Mouse (Mus musculus) adrenal gland, adult 18-20 months (tissue): ENCODE data around the gene Slc22a18. TPM values are rescaled to one million over a fixed set of nuclear protein-coding genes. Genes with fewer than 3 reads are reported as not detected.

ENCODE experiments used
- total RNA-seq, 2 experiments: library from RNA; stranded (reverse); gene quantifications; 1 replicate in 1 of 2; 2 replicates in 1 of 2; pipeline ENCODE4 v1.2.3; 2021

Gene Slc22a18
- total RNA-seq, 2 experiments from 2014 or later: 1.9 to 6.7 TPM

Other genes with a start within 250 kb of the Slc22a18 start
- gene Cdkn1c, start 12.7 kb upstream of the Slc22a18 start, total RNA-seq: 100 to 1,000 TPM; 153 to 767 TPM
- gene Phlda2, start 29.4 kb downstream of the Slc22a18 start, total RNA-seq: 1 to 10 TPM in 1 of 2 experiments, under 1 TPM in 1; 0.45 to 2.8 TPM
- gene Nap1l4, start 75.4 kb downstream of the Slc22a18 start, total RNA-seq: 100 to 1,000 TPM; 144 to 155 TPM
- 10 to 100 TPM; 54.1 to 61.1 TPM for gene Cars, start 126.4 kb downstream of the Slc22a18 start, total RNA-seq
- gene Tnfrsf26, start 155.0 kb downstream of the Slc22a18 start, total RNA-seq: 1 to 10 TPM in 1 of 2 experiments, under 1 TPM in 1; 0.86 to 1.1 TPM
- gene Tnfrsf22, start 175.9 kb downstream of the Slc22a18 start, total RNA-seq: 1 to 10 TPM; 5.7 to 7.7 TPM
- gene Tnfrsf23, start 212.1 kb downstream of the Slc22a18 start, total RNA-seq: 1 to 10 TPM; 2.8 to 3.7 TPM